In genomic region chr6:83417531-83417930, GRCm38 (mm10) we compare ENCODE assay signal across 15 mouse cellular contexts. TPM values are rescaled to one million over a fixed set of nuclear protein-coding genes. Genes with fewer than 3 reads are reported as not detected.
A peak's percentile ranks its signal among the peaks of the same experiment; 100 is the strongest.
DNase-seq lines count a peak whose midpoint lies in the region; ATAC-seq and TF ChIP-seq lines count a peak whose summit lies in the region.
"Had no signal": no experiment of that assay in that cellular context is flagged by ENCODE, and none has a peak within 500 bp of the region (broad histone marks: within the 10 kb centered on the region; RNA-seq: fewer than 3 reads in every experiment).

No protein-coding gene starts in this region.

- intact Hi-C loops in left cerebral cortex, postnatal 10 days (cut with DNase I), result no loop called here

- H3K4me3 ChIP-seq in limb, embryonic 15.5 days, result no peak overlapping the region
- no peak overlapping the region for H3K4me3 ChIP-seq in limb, embryonic 10.5 days
- H3K4me3 ChIP-seq in thymus, adult 2 months (ENCODE audit: control insufficient read depth, insufficient read depth, low read length), result no peak overlapping the region
- H3K4me3 ChIP-seq: midbrain, embryonic 12.5 days had no signal

- no peaks in the 10 kb centered on the region for H3K9me3 ChIP-seq in limb, embryonic 15.5 days
- H3K9me3 ChIP-seq in limb, embryonic 10.5 days (replicated peaks), result no peaks in the 10 kb centered on the region
- H3K9me3 ChIP-seq: midbrain, embryonic 12.5 days had no signal

- 0 out of 2 replicates have a peak, but pooled peaks cover 9% of the 10 kb centered on the region for H3K36me3 ChIP-seq in limb, embryonic 15.5 days
- H3K36me3 ChIP-seq in limb, embryonic 10.5 days, result peaks cover 54% of the 10 kb centered on the region
- H3K36me3 ChIP-seq in thymus, adult 2 months (ENCODE audit: control insufficient read depth, insufficient read depth, low read length), result peaks cover 4% of the 10 kb centered on the region; the same call in 1 of the 2 replicates

- H3K4me1 ChIP-seq in limb, embryonic 15.5 days, result peaks cover 71% of the 10 kb centered on the region
- H3K4me1 ChIP-seq in limb, embryonic 10.5 days, result peaks cover 50% of the 10 kb centered on the region
- peaks cover 71% of the 10 kb centered on the region for H3K4me1 ChIP-seq in thymus, adult 2 months (replicated peaks; ENCODE audit: control insufficient read depth, insufficient read depth, low read length)

- H3K27ac ChIP-seq in limb, embryonic 15.5 days, result peak overlapping the region; percentile 69; the same call in 1 of the 2 replicates
- H3K27ac ChIP-seq in limb, embryonic 10.5 days, result no peak overlapping the region
- H3K27ac ChIP-seq in thymus, adult 2 months (ENCODE audit: control insufficient read depth, insufficient read depth, low read length), result peak overlapping the region; percentile 89; the same call in 1 of the 2 replicates
- H3K27ac ChIP-seq: midbrain, embryonic 12.5 days had no signal

- no peak overlapping the region for H3K9ac ChIP-seq in limb, embryonic 15.5 days
- H3K9ac ChIP-seq: midbrain, embryonic 12.5 days had no signal

- H3K27me3 ChIP-seq in limb, embryonic 15.5 days, result no peaks in the 10 kb centered on the region
- H3K27me3 ChIP-seq in limb, embryonic 10.5 days (ENCODE audit: low read depth, poor library complexity, severe bottlenecking), result no peaks in the 10 kb centered on the region
- H3K27me3 ChIP-seq in thymus, adult 2 months (ENCODE audit: control insufficient read depth, insufficient read depth, low read length), result no peaks in the 10 kb centered on the region
- H3K27me3 ChIP-seq: midbrain, embryonic 12.5 days; Patski had no signal

- TF ChIP-seq CTCF in thymus, adult 2 months (IDR thresholded peaks at IDR 0.05; ENCODE audit: borderline replicate concordance, control insufficient read depth, extremely low read depth, insufficient read depth, low read length, poor library complexity), result no peak

- WGBS in limb, embryonic 15.5 days, result 74% methylated on average over 3 of the region's 3 CpGs
- 71% methylated on average over 3 of the region's 3 CpGs for WGBS in limb, embryonic 10.5 days
- WGBS in thymus, adult 2 months, result 32% methylated on average over 3 of the region's 3 CpGs

- no peak for DNase-seq in limb, embryonic 10.5 days (ENCODE audit: low spot score)
- DNase-seq in thymus, adult 2 months, result peak; percentile 56
- DNase-seq in thymus, postnatal 4 days, result no peak
- peak; percentile 75 for DNase-seq in induced T-regulatory cell, adult 2 months (ENCODE audit: low read depth)
- DNase-seq in thymus, postnatal 36 days, result peak; percentile 47 to 64
- no peak for DNase-seq in left cerebral cortex, postnatal 10 days (ENCODE audit: extremely low spot score in 1 of 2, low spot score in 2 of 2)
- no peak for DNase-seq in kidney, adult 11 months
- DNase-seq: kidney, postnatal 25 days; layer of hippocampus, adult 9-11 months; liver; right cerebral cortex, postnatal 14 days had no signal

- TF ChIP-seq POLR2A in thymus, adult 2 months (IDR thresholded peaks at IDR 0.05; ENCODE audit: control insufficient read depth, extremely low read depth, insufficient read depth, low read length, poor library complexity), result no peak

- no peak overlapping the region for H3K4me2 ChIP-seq in limb, embryonic 15.5 days
- H3K4me2 ChIP-seq: midbrain, embryonic 12.5 days had no signal

- ATAC-seq in limb, embryonic 15.5 days (ENCODE audit: insufficient number of reproducible peaks, low FRiP score, low TSS enrichment, low read depth), result no peak
- ATAC-seq: forebrain, embryonic 16.5 days; Patski had no signal

RNA-seq across cellular contexts. Expression of gene Tet3, which starts 41.4 kb away (rescaled TPM):
- 57.1 and 59.5 TPM in 2 replicates for polyA plus RNA-seq in limb, embryonic 15.5 days (2015; fragmentation: Nextera tagmentation; extraction: Ambion mirVana)
- polyA plus RNA-seq in limb, embryonic 10.5 days (2016; fragmentation: Nextera tagmentation; extraction: Ambion mirVana), result 40.1 and 42.7 TPM in 2 replicates
- 32.6 and 43.3 TPM in 2 replicates for polyA plus RNA-seq in thymus, adult 2 months (2012; rRNA removed)
- total RNA-seq in left cerebral cortex, postnatal 10 days (2021), result 100 to 1,000 TPM; 105 to 114 TPM

Comparison
In these comparisons a context has a peak if more than half of its experiments do, and no peak if none do; other contexts are left out.
1. DNase-seq: peak in thymus, adult 2 months (single experiment), induced T-regulatory cell, adult 2 months (single experiment) and thymus, postnatal 36 days (2 of 2); none in limb, embryonic 10.5 days (single experiment), thymus, postnatal 4 days (single experiment), left cerebral cortex, postnatal 10 days (0 of 2) and kidney, adult 11 months (single experiment).